Mouse (Mus musculus) cortical plate, adult 2 months (tissue): ENCODE data around the gene 1700010I14Rik.

Source experiments
- CTCF ChIP-seq: fragments of 200-500 bp; IDR thresholded peaks from 2 replicates; pipeline ENCODE4 v1.5.1; 2011; ENCODE audit warnings: mild to moderate bottlenecking, control low read depth, low read length; ENCODE audit not compliant: insufficient read depth; ENCODE audit errors: extremely low read depth
- POLR2A ChIP-seq: fragments of 200-500 bp; IDR thresholded peaks from 2 replicates; pipeline ENCODE4 v1.6.1; 2011; ENCODE audit warnings: mild to moderate bottlenecking, low read length, control low read depth; ENCODE audit not compliant: insufficient read depth; ENCODE audit errors: extremely low read depth

- TF ChIP-seq POLR2A (no peak), CTCF (no peak)
Observed at GRCm38 (mm10) chr17:9035561-9036348, 47.6 kb downstream of the 1700010I14Rik start.
